Mouse (Mus musculus): ENCODE results near the gene Esp31.

The Esp31 gene

DNA sequence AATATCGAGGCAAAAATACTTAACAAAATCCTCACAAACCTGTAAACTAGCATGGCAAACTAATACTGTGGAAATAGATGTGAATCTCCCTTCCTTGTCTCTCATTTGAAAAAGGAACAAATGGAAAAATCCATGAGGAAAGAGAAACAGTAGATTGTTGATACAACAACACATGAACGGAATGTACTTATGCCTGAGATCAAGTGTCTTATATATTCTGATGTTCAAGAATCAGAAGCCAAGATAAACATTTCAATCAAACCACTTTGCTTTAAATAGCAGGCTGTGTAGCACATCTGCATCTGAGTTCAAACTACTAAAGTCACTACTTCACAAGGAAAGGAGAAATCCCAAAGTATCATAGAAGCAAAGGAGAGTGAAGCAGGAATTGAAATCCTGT, at the start of gene Esp31:
TSS of gene Esp31 (plus strand) at position 301 of the 400 bp plus-strand sequence.
- in situ Hi-C loops (cut with MseI, MboI) = no loop called here
